Mouse (Mus musculus): ENCODE data around the gene Cltrn.

Cltrn gene

DNA sequence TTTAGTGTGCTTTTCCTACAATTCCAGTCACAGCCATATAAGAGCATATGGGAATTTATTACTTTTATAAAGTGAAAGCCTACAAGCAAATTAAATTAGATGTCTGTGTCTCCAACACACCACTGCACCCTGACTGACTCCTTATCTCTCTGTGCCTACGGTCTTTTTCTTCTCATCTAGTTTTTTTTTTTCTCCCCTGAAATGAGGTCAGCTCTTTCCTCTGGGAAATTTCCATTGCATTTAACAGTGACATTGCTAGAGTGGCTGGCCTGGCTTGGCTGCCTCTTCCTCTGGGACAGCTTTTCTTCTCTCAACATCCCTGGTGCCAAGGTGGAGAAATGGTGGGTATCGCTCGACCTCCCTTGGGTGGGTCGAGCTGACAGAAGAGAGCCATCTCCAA lies at the start of gene Cltrn:
Gene Cltrn, plus strand, starts transcription at position 249 of the 400 bp plus-strand sequence.
- DNase-seq (ENCODE audit: low read depth, low spot score): no peak

DNA sequence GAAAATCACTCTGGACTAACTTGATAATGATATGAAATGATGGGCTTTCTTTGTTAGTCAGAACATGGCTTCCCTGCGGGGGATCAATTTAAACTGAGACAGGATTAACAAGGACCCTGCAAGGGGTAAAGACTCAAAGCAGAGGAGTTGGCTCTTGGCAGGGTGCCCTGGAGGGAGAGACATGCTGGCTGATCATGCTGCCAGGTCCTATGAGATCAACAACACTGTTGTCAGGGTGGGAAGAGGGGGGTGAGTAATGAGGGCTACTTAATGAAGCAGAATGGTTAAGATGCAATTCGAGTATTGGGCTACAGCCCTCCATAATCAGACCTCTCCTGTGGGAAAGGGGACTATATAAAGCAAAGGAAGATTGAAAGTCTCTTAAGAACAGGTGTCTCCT lies 49.7 kb upstream of the Cltrn start:
- no peak for DNase-seq (ENCODE audit: low read depth, low spot score)

DNA sequence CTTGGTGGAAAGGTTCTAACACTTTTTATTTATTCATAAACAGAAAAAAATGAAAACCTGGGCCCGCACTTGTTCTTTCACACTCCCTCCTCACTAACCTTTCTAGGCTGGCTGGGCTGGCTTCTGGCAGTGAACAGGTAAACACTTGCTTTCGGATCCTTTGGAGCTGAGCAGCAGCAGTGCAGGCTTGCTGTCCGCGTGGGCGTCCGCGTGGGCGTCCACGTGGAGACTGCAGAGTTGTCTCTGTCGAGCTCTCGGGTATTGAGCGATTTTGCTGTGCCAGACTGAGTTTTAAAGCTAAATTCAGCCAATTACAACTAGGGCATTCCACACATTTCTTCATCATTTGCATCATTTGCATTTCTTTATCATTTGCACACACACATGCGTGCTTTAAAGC lies 46.6 kb upstream of the Cltrn start:
- no peak for DNase-seq (ENCODE audit: low read depth, low spot score)

DNA sequence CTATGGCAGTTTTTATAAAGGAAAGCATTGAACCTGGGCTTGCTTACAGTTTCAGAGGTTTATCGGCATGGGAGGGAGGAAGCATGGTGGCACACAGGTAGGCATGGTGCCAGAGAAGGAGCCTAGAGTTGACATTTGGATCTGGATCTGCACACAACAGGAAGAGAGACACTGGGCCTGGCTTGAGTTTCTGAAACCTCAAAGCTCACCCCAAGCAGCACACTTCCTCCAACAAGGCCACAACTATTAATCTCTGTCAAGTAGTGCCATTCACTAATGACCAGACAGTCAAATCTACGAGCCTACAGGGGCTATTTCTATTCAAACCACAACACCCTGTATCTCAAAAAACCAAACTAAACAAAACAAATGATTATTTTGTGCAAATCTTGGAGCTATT lies 41.9 kb upstream of the Cltrn start:
- no peak for DNase-seq (ENCODE audit: low read depth, low spot score)

DNA sequence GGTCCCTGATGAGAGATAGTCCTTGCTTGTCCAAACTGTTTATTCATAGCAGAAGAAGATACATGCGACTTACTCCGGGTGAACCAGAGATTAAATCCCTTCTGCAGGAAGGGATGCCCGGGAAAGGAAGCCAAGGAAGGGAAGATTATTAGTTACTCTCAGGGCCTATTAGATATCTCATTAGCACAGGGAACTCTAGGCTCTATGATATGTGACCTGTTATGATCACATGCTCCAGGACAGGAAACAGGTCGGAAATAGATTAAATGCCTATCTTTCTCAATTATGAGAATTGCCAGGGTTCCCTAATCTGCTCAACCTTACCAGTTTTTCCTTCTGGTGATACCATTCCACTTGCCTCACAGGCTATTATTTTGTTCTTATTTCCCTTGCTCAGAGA lies 32.9 kb upstream of the Cltrn start:
- no peak for DNase-seq (ENCODE audit: low read depth, low spot score)

DNA sequence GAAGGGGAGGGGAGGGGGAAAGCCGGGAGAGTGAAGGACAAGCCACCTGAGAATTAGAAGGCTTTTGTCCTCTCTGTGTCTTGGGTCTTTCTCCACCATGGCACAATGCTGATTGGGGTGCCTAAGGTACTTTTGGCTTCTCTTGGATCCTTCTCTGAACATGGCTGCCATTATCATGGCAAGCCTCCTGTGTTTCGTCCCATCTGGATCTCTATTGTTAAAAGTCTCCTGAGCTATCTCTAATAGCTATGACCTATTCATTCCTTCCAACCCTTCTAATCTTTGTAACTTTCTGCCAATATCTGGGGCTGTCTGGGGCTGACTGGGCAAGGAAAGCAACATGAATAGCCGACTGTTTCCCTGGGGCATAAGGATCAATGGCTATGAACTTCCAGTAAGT lies 30.1 kb upstream of the Cltrn start:
- no peak for DNase-seq (ENCODE audit: low read depth, low spot score)

DNA sequence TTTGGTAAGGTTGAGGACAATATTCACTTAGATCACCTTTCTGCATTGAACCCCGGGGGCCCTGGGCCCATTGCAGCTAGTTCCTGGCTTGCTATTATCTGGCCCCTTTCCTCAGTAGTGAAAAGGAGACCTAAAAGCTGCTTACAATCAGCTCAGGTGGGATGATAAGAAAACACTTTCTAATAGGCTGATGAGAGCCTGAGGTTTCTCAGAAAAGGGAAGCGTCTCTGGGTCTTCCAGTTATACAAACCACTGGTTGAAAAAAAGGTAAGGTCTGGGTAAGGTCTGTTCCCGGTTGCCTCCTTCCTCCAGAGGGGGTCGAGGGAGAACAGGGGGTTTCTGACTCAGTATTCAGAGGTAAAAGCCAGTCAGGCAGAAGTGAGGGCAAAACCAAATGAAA lies 29.6 kb upstream of the Cltrn start:
- DNase-seq (ENCODE audit: low read depth, low spot score): no peak

DNA sequence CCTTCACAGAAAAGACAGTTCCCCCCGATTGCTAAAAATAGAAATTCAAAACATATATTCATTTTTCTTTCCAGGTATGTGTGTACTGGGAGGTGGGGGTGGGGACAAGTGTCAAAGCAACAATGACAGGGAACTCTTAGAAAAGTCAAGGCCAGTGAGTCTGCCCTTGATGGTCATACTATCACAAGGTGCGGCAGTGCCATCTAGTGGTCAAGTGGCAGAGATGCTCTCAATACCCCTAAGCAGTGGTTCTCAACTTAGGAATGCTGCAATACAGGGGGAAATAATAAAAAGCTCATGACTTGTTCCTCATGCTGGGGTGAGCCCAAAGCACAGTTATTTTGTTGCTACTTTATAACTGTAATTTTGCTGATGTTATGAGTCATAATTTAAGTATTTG lies 22.4 kb upstream of the Cltrn start:
- DNase-seq (ENCODE audit: low read depth, low spot score): peak; percentile 85

DNA sequence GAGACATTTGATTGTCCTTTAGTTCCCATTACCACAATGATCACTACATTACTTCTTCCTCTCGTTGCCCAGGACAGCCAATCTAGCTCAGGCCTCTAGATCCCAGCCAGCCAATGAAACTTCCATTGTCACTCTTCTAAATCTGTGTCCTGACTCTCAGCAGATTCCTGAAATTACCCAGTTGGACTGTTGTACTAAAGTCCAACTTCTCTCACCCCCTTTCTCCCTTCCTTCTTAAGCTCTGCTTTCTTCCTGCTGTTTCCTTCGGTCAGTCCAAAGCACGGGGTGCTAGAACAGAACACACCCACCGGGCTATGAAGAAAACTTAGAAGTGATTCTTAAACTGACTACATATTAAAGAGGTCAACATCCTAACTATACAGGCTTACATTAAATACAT lies 19.7 kb upstream of the Cltrn start:
- no peak for DNase-seq (ENCODE audit: low read depth, low spot score)

DNA sequence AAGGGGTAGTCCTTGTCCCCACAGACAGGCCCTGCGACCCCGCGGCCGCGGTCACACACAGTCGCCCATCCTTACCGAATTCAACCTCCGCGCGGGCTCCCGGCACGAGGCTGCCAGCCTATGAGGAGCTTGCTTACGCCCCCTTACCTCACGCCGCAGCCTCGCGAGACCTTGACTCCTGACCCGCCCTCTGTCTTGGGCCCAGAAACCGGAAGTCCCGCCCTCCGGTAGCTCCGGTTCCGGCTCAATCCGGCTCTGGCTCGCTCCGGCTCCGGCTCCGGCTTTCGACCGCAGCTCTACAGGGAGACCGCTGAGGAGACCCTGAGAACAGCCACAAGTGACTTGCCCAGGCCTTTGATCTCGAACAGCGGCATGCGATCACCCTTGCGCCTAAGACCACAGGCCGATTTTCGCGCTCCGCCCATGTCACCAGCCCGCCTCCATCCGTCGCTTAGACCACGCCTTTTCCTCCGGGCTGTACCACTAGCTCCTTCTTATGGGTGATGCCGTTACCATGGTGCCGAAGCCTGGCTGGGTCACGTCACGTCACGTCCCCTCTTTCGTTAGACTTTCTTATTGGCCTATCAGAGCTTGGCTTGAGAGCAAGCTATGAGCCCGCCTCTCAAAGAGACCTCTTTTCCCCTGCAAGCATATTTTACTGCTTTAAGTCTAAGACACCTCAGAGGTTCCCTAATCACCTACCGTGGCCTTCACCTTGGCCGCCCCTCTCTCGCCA lies 12.4 kb upstream of the Cltrn start, which contains the start of gene Siah1b:
Gene Siah1b, minus strand, starts transcription at position 454 of the 736 bp plus-strand sequence.
- DNase-seq (ENCODE audit: low read depth, low spot score): peak; percentile 96

DNA sequence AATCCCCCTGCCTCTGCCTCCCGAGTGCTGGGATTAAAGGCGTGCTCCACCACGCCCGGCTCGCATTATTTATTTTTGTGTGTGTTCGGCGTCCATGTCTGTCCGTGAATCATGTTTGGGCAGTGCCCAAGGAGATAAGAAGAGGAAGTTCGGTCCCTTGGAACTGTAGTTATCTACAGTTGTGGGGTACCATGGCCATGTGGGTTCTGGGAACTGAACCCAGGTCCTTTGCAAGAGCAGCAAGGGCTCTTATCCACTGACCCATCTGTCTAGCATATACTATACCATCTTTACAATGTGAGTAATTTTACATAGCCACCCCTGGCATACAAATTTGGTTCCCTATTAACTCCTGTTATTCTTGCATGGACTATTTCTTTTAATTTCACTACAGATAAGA lies 6.6 kb upstream of the Cltrn start:
- DNase-seq (ENCODE audit: low read depth, low spot score): no peak

DNA sequence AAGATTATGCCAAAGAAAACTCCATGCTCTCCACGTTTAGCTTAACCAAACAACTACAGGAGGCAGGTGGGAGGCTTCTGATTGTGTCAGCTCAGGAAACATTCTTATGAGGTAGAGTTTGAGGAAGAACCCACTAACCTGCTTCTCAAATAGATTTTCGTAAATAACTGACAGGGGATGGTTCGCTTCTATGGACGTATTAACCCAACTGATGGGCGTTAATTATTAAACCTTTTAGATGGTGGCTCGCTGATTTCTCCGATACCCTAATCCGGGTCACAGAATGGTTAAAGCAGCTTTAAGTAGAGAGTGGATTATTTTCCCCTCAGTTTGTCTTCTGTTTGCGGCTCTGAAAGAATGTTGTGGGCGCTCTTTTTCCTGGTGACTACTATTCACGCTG lies 1.3 kb downstream of the Cltrn start:
- no peak for DNase-seq (ENCODE audit: low read depth, low spot score)

DNA sequence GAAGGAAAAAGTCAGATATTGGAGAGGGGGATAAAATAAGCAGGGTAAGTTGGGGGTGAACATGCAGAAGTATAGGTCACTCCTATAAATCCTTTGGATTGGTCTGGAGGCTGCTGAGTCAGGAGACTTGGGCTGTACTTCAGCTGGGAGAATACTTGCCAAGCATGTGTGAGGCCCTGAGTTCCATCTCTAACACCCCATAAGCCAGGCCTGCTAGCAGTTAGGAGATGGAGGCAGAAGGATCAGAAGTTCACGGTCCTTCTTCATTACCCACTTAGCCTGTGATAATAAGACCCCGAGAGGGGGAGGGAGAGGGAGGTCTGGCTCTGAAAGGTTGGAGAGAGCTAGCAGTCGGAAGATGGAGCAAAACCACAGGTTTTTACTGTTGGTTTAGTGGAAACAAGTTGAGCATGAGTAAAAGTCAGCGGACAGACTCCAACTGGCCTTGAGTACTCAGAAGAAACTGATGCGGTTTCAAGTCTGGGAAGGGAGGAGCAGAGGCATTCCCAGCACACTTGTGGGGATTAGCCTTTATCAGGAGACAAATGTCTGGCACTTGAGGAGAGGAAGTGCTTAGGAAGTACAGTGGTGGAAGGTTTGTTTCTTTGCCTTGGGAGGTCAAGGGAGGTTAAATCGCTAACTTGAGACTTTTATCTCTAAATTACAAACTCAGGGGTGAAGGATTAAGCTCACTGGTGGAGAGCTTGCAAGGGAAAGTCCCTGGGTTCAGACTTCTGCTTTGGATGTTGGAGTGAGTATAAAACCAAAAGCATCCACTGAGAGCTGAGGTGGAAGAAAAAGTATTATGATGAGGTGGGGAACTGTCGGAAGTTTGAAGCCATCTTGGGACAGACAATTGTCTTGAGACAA lies 3.9 kb downstream of the Cltrn start:
- no peak for DNase-seq (ENCODE audit: low read depth, low spot score)

DNA sequence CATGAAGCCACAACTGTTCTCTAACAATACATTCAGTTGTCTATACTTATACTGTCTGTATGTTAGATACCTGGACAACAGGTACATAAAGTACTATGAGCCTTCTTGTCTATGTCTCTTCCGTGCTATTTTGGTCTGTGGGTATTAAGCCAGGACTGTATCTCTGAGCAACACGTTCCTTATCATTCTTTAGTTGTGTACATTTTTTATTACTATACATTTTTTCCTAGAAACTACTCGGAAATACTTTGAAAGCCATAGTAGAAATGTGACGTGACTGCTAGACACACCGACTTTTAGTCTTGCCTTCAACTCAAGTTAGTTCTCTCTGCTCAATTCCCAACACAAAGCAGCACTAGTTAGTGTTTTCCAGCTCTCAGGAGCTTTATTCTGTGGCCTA lies 4.8 kb downstream of the Cltrn start:
- DNase-seq (ENCODE audit: low read depth, low spot score): no peak

DNA sequence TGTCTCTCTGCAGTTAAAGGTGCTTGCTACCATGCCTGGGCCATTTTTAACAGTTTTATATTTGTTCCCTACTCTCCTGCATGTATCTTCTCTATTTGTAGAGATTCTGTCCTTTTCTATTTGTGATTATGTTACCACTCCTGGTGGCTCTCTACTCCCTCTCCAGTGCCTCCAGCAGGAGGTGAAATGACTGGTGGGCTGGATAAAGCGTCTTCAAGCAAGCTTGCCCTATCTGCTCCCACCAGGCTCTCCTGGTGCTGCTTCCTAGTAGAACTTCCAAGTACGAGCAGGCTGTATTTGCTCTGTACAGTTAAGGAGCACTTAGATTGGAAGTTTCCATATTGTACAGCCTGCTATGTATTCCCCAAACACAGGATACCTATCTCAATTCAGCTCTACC lies 7.2 kb downstream of the Cltrn start:
- no peak for DNase-seq (ENCODE audit: low read depth, low spot score)

DNA sequence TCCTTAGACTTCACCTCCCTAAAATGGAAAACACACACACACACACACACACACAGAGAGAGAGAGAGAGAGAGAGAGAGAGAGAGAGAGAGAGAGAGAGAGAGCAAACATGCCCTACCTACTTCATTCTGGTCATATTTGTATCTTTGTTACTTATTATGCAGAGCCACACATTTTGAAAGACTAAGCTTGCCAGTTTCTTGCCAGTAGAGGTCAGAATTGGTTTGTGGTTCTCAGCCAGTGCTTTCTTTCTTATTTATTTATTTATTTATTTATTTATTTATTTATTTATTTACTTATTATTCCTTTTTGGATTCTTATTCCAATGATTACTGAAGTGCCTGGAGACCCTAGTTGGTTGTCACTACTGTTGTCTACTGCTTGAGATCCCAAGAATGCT lies 12.9 kb downstream of the Cltrn start:
- DNase-seq (ENCODE audit: low read depth, low spot score): no peak

DNA sequence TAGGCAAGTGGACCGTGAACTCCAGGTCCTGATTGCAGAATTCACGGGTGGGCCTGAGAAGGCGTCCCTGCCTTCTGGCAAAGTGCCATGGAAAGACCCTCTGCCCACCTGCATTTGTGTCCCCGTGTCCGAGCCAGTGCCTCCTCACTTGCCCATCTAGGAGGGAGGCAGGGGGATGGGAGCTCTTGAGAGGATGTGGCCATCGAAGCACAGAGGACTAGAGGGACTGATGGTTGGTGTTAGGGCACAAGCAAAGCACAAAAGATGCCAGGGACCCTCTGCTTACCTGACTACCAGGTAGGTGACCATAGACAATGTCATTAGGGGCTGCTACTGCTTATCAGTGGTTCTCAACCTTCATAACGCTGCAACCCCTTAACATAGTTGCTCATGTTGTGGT lies 13.6 kb downstream of the Cltrn start:
- no peak for DNase-seq (ENCODE audit: low read depth, low spot score)

DNA sequence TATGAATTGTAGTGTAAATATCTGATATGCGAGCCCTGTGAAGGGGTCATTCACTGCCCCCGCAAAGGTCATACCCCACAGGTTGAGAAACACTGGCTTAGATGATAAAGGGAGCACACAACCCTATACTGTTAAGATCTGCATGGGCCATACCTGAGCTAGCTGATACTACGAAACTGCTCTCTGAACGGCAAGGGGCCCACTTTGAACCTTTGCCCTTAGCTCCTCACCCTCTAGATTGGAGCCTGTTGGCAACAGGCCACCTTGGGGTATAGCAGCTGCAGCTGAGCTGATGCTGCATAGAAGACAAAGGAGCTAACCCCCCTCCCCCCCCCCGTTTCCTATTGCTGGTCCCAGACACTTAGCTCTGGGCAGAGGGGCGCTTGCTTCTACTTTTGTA lies 14.0 kb downstream of the Cltrn start:
- no peak for DNase-seq (ENCODE audit: low read depth, low spot score)

DNA sequence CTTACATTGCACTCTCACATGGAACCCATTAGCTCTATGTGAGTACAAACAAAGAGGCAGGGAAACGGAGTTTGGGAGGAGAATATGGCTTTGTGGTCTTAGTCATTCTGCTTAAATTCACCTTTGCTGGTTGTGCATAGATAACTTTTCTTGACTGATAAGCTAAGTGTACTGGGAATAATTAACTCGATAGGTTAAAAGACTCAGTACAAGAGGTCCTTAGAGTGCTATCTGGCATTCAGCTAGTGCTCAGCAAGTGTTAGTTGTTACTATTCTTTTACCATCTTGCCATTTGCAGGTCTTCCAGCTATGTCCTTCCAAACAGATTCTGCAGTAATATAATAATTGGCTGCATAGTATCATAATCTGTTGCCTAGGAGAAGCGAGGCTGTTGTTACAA lies 22.5 kb downstream of the Cltrn start:
- DNase-seq (ENCODE audit: low read depth, low spot score): no peak

DNA sequence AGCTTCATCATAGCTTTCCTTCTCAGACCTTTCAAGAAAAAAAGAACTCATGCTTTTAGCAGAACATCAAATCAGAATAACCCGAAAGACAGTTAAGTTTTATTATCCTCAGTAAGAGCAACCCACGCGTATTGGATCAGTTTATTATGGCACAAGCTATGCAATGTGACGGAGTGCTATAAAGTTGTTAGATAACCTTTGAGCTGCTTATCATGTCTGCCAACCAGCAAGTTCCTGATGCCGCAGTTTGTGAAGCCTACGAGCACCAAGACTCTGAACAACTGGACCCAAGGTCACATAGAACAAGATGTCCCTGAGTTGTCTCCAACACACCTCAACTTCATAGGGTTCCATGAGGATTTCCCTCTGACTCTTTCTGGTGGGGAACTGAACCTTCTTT lies 25.1 kb downstream of the Cltrn start:
- no peak for DNase-seq (ENCODE audit: low read depth, low spot score)

DNA sequence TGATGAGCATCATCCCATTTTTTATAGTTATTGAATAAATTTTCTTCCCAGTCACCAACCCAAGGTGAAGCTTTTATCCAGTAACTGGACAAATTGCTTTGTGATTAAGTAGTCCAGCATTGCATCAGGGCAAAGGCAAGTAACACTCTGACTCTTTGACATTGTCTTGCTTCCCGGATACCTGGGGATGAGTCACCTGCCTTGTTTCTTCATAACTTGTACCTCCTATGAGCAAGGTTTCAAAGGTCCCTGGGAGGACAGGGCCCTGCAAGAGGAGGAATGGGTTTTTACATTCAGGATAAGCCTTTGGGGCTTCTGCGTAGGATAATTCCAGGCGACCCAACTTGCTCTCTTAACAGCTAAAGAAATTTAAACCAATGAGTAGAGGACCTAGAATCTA lies 35.3 kb downstream of the Cltrn start:
- DNase-seq (ENCODE audit: low read depth, low spot score): no peak

DNA sequence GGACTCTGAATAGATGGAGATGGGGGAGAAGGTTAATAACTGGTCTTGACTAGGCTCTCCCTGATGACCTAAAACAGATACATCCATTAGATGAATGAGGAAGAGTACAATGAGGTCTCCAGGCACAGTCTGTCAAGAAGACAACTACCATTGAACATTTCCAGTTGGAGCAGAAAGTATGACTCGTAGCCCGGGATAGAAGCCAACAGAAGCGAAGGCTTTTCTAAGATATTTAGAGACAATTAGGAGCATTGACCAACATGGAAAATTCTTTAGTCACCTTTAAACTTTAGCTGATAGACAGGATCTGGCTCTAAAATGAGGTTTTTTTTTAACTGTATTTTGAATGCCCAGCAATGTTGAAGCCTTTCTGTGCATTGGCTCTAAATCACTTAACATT lies 44.9 kb downstream of the Cltrn start:
- no peak for DNase-seq (ENCODE audit: low read depth, low spot score)

DNA sequence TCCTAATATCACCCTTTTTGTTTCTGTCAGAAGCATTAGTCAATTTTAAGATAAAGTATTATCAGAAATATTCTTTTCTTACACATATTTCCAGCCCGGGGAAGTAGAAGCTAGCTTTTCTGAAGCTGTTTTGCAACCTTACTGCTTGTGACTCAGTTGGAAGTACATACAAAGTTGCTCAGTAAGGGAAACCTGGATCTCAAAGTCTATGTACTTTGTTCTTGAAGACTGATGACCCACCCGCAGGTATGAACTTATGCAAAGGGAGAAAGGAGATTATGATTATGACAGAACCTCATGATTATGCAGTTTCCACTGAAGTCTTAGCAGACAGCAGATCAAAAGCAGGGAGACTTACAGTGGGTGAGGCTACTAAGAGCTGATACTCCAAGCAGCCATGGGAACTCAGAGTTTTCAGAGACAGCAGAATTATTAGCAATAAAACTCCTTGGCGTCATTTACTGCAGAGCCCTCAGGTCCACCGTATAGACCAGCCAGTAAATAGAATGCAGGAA lies 46.7 kb downstream of the Cltrn start:
- DNase-seq (ENCODE audit: low read depth, low spot score): no peak

All from CD4-positive, CD25-positive, alpha-beta regulatory T cell, adult 2 months (primary cell).